Comparison of ENCODE assay signal across 8 mouse cellular contexts in the genomic region with DNA sequence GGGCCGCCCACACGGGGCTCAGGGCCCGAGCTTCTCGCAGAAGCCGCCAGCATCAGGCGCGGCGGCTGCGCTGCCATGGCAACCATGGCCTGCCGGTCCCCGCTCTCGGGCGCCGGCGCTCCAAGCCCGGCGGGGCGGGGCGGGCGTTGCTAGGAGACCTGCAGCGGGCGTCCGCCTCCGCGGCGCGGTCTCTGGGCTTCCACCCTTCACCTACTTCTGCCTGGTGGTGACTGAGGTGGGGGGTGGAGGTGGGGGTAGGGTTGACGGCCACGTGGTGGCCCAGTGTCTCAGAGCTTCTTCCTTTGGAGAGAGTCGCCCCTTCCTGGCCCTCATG.
DNase-seq lines count a peak whose midpoint lies in the region; ATAC-seq and TF ChIP-seq lines count a peak whose summit lies in the region.

No protein-coding gene starts in this region.

- DNase-seq in CD8-positive naive resting alpha-beta T cell, adult 2 months (ENCODE audit: low read depth in 2 of 2, low spot score in 2 of 2), result peak; percentile 82 to 86
- peak; percentile 80 for DNase-seq in brain, embryonic 18.5 days (ENCODE audit: low read depth, low spot score)
- DNase-seq in forebrain, embryonic 10.5 days (ENCODE audit: extremely low spot score, low spot score), result peak; percentile 88
- peak; percentile 95 to 96 for DNase-seq in heart, postnatal 14 days
- DNase-seq in layer of hippocampus, adult 18-20 months (ENCODE audit: low spot score in 2 of 2), result peak; percentile 93 to 95
- peak; percentile 89 for DNase-seq in liver, postnatal 0 days
- DNase-seq in stomach, postnatal 0 days (ENCODE audit: low spot score), result peak; percentile 86

- peak overlapping the region; percentile 18; the same call in 1 of the 2 replicates for H3K9ac ChIP-seq in liver, postnatal 0 days (replicated peaks)
- peak overlapping the region; percentile 63 for H3K9ac ChIP-seq in neural tube, embryonic 12.5 days
- peak overlapping the region; percentile 38; the same call in 1 of the 2 replicates for H3K9ac ChIP-seq in stomach, postnatal 0 days (ENCODE audit: low read length)

- H3K4me3 ChIP-seq in forebrain, embryonic 10.5 days, result peak overlapping the region; percentile 73
- peak overlapping the region; percentile 58 for H3K4me3 ChIP-seq in liver, postnatal 0 days (ENCODE audit: low read depth, low read length)
- peak overlapping the region; percentile 65 for H3K4me3 ChIP-seq in neural tube, embryonic 12.5 days
- H3K4me3 ChIP-seq in stomach, postnatal 0 days (ENCODE audit: low read depth, low read length), result peak overlapping the region; percentile 67

- H3K9me3 ChIP-seq in forebrain, embryonic 10.5 days, result no peaks in the 10 kb centered on the region
- no peaks in the 10 kb centered on the region for H3K9me3 ChIP-seq in liver, postnatal 0 days (ENCODE audit: low read length)
- no peaks in the 10 kb centered on the region for H3K9me3 ChIP-seq in neural tube, embryonic 12.5 days
- no peaks in the 10 kb centered on the region for H3K9me3 ChIP-seq in stomach, postnatal 0 days (ENCODE audit: control insufficient read depth, low read length)

- peak overlapping the region; percentile 88 for H3K27ac ChIP-seq in forebrain, embryonic 10.5 days
- H3K27ac ChIP-seq in liver, postnatal 0 days (ENCODE audit: low read depth), result peak overlapping the region; percentile 5; the same call in 1 of the 2 replicates
- H3K27ac ChIP-seq in neural tube, embryonic 12.5 days, result no peak overlapping the region
- H3K27ac ChIP-seq in stomach, postnatal 0 days (replicated peaks), result no peak overlapping the region

- intact Hi-C loops in heart, postnatal 14 days (cut with DNase I), result loop anchor here (5.0 to 10.0 kb wide), 4 partner anchors 39 to 531 kb away; partner anchors contain the start of gene Foxn3

- TF ChIP-seq EP300 in liver, postnatal 0 days (IDR thresholded peaks at IDR 0.05; ENCODE audit: low read depth), result no peak
- no peak for TF ChIP-seq EP300 in stomach, postnatal 0 days (optimal IDR thresholded peaks at IDR 0.05)

- ATAC-seq in liver, postnatal 0 days, result peak; percentile 96
- ATAC-seq in neural tube, embryonic 12.5 days (ENCODE audit: low FRiP score, low read depth), result peak; percentile 95
- peak; percentile 90 for ATAC-seq in stomach, postnatal 0 days (ENCODE audit: low FRiP score, low TSS enrichment)

- peaks cover 33% of the 10 kb centered on the region for H3K4me1 ChIP-seq in forebrain, embryonic 10.5 days
- peaks cover 9% of the 10 kb centered on the region for H3K4me1 ChIP-seq in liver, postnatal 0 days (ENCODE audit: insufficient read depth)
- H3K4me1 ChIP-seq in neural tube, embryonic 12.5 days, result peaks cover 12% of the 10 kb centered on the region
- H3K4me1 ChIP-seq in stomach, postnatal 0 days (replicated peaks; ENCODE audit: control insufficient read depth, insufficient read depth), result 0 out of 2 replicates have a peak, but pooled peaks cover 2% of the 10 kb centered on the region

- peak overlapping the region; percentile 81 for H3K4me2 ChIP-seq in liver, postnatal 0 days (ENCODE audit: low read depth, low read length)
- peak overlapping the region; percentile 79 for H3K4me2 ChIP-seq in neural tube, embryonic 12.5 days (replicated peaks)
- peak overlapping the region; percentile 84 for H3K4me2 ChIP-seq in stomach, postnatal 0 days (replicated peaks; ENCODE audit: low read depth)

- H3K27me3 ChIP-seq in forebrain, embryonic 10.5 days (ENCODE audit: poor library complexity, severe bottlenecking), result peaks cover 18% of the 10 kb centered on the region
- H3K27me3 ChIP-seq in liver, postnatal 0 days (ENCODE audit: insufficient read depth, low read length), result no peaks in the 10 kb centered on the region; the same call in 1 of the 2 replicates
- no peaks in the 10 kb centered on the region for H3K27me3 ChIP-seq in neural tube, embryonic 12.5 days (replicated peaks)
- no peaks in the 10 kb centered on the region for H3K27me3 ChIP-seq in stomach, postnatal 0 days (ENCODE audit: control insufficient read depth, insufficient read depth, low read length)

- 0% methylated on average over 29 of the region's 30 CpGs for WGBS in forebrain, embryonic 10.5 days
- WGBS in liver, postnatal 0 days (ENCODE audit: insufficient replicate concordance), result 0% methylated on average over 25 of the region's 30 CpGs
- 0% methylated on average over 30 of the region's 30 CpGs for WGBS in neural tube, embryonic 12.5 days
- under 1% methylated on average over 26 of the region's 30 CpGs for WGBS in stomach, postnatal 0 days

- TF ChIP-seq CTCF in liver, postnatal 0 days (IDR thresholded peaks at IDR 0.05; ENCODE audit: low read depth), result no peak
- TF ChIP-seq CTCF in stomach, postnatal 0 days (IDR thresholded peaks at IDR 0.05; ENCODE audit: low read depth), result no peak

- H3K36me3 ChIP-seq in forebrain, embryonic 10.5 days (replicated peaks), result no peaks in the 10 kb centered on the region
- no peaks in the 10 kb centered on the region for H3K36me3 ChIP-seq in liver, postnatal 0 days (replicated peaks; ENCODE audit: insufficient read depth, low read length)
- no peaks in the 10 kb centered on the region for H3K36me3 ChIP-seq in neural tube, embryonic 12.5 days
- no peaks in the 10 kb centered on the region for H3K36me3 ChIP-seq in stomach, postnatal 0 days (ENCODE audit: control insufficient read depth, insufficient read depth, low read length)

Comparison
In these comparisons a context has a peak if more than half of its experiments do, and no peak if none do; other contexts are left out.
1. H3K27ac ChIP-seq: peak in forebrain, embryonic 10.5 days (single experiment) and liver, postnatal 0 days (single experiment); none in neural tube, embryonic 12.5 days (single experiment) and stomach, postnatal 0 days (single experiment).
2. Peak in every context shown above with its lines, with median percentiles within 50 percentile points of each other: DNase-seq, H3K4me3 ChIP-seq, ATAC-seq, H3K4me2 ChIP-seq and H3K9ac ChIP-seq.